Mouse (Mus musculus) effector memory CD4-positive, alpha-beta T cell, adult 5 months (primary cell): ENCODE measurements around the gene Cep250. TPM values are rescaled to one million over a fixed set of nuclear protein-coding genes. Genes with fewer than 3 reads are reported as not detected.

ENCODE experiments used
- polyA plus RNA-seq: library from polyadenylated mRNA; unstranded; fragments of 100-300 nt; shearing (Covaris generic); gene quantifications from one replicate; pipeline ENCODE4 v1.2.1, GENCODE M21; 2017

Cep250 gene
- polyA plus RNA-seq = 21.9 TPM

DNA sequence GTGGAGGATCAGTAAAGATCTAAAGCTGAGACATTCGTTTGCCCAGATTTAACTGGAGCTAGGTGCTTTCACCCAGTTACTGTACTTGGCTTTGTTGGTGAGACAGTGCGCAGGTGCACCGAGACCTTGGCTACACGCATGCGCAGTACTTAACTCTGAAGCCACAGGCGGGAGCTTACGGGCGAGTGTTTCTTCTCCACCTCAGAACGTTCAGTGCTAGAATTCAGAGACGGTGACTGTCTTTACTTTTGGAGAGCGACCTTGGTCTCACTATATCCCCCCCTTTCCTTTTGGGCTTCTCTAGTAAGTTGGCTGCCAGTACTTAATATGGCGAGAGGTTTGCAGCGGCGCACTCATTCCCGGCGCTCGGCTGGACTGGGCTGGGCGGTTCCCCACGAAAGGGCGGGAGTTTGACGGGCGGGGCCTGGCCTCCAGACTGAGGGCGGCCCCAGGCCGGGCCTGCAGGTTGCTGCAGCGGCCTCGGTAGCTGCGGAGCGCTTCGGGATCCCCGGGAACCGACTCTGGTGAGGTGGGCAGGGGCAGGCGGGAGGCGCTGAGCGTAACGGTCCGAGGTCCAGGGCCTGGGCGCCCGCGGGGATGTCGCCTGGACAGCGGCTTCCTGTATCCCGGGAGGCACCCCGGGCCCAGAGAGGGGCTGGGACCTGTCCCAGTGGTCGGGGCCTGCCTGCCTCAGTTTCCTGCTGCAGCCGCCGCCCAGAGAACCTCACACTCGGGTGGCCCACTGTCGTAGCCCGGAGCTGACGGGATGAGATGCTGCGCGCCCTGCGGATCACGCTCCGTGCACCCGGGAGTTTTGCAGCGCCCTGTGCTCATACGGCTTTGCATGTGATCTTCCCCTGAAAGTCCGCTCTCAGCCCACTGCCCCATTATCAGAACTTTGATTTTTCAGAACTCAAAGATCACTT lies at the start of gene Cep250:
Gene Cep250, plus strand, starts transcription at position 325 of the 926 bp plus-strand sequence.

GRCm38 (mm10) chr2:155929531-155930442 lies 26.5 kb upstream of the Cep250 start, which contains the start of gene Uqcc1:
Uqcc1 (minus strand) TSS chr2:155930310.

GRCm38 (mm10) chr2:155940681-155941080 lies 15.6 kb upstream of the Cep250 start, which contains the start of gene Gm15557:
Gm15557 (plus strand) TSS chr2:155940728.

GRCm38 (mm10) chr2:155945124-155945523 lies 11.1 kb upstream of the Cep250 start, which contains the start of gene Gdf5:
Gdf5 (minus strand) TSS chr2:155945367.

GRCm38 (mm10) chr2:156007888-156008532 lies 51.8 kb downstream of the Cep250 start, which contains the start of the genes 6430550D23Rik and Ergic3:
6430550D23Rik (minus strand) TSS chr2:156007977.
Ergic3 (plus strand) TSS chr2:156008045.

Other genes with a start within 250 kb of the Cep250 start
- gene Edem2, start 227.0 kb upstream of the Cep250 start, polyA plus RNA-seq = 46.7 TPM
- gene Gm17581, start 220.6 kb upstream of the Cep250 start, polyA plus RNA-seq = not detected
- not detected for gene Procr, start 205.3 kb upstream of the Cep250 start, polyA plus RNA-seq
- gene Mmp24, start 181.1 kb upstream of the Cep250 start, polyA plus RNA-seq = 0.12 TPM
- 40.6 TPM for gene BC029722, start 137.0 kb upstream of the Cep250 start, polyA plus RNA-seq
- gene Eif6, start 129.5 kb upstream of the Cep250 start, polyA plus RNA-seq = 159 TPM
- gene Fam83c, start 121.6 kb upstream of the Cep250 start, polyA plus RNA-seq = not detected
- 31.1 TPM for gene Uqcc1, start 26.1 kb upstream of the Cep250 start, polyA plus RNA-seq
- not detected for gene Gm15557, start 15.7 kb upstream of the Cep250 start, polyA plus RNA-seq
- not detected for gene Gdf5, start 11.1 kb upstream of the Cep250 start, polyA plus RNA-seq
- gene 6430550D23Rik, start 51.5 kb downstream of the Cep250 start, polyA plus RNA-seq = 1.2 TPM
- 105 TPM for gene Ergic3, start 51.6 kb downstream of the Cep250 start, polyA plus RNA-seq
- gene Fer1l4, start 96.5 kb downstream of the Cep250 start, polyA plus RNA-seq = not detected
- gene Spag4, start 108.7 kb downstream of the Cep250 start, polyA plus RNA-seq = 4.3 TPM
- gene Cpne1, start 155.5 kb downstream of the Cep250 start, polyA plus RNA-seq = 60.0 TPM
- 52.0 TPM for gene Rbm12, start 155.5 kb downstream of the Cep250 start, polyA plus RNA-seq
- gene Gm28036, start 170.6 kb downstream of the Cep250 start, polyA plus RNA-seq = 29.0 TPM
- 128 TPM for gene Romo1, start 187.6 kb downstream of the Cep250 start, polyA plus RNA-seq
- 33.4 TPM for gene Nfs1, start 187.7 kb downstream of the Cep250 start, polyA plus RNA-seq
- 1,812 TPM for gene Rbm39, start 223.8 kb downstream of the Cep250 start, polyA plus RNA-seq
- gene Phf20, start 240.0 kb downstream of the Cep250 start, polyA plus RNA-seq = 63.6 TPM